Mouse (Mus musculus): ENCODE measurements around the gene Olfr1045. TPM values are rescaled to one million over a fixed set of nuclear protein-coding genes. Genes with fewer than 3 reads are reported as not detected.

The Olfr1045 gene
- polyA plus RNA-seq, 1 experiment from 2014 or later: not detected

- 92% methylated on average over 2 of the region's 2 CpGs for WGBS
- Histone ChIP-seq H3K4me1 (ENCODE audit: control insufficient read depth, insufficient read depth, low read length) (no peaks in the 10 kb centered on the region), H3K9me3 (ENCODE audit: control insufficient read depth, low read length) (no peaks in the 10 kb centered on the region), H3K27ac (ENCODE audit: low read depth, low read length) (no peak within 1 kb of the TSS), H3K9ac (ENCODE audit: low read depth, low read length) (no peak within 1 kb of the TSS), H3K27me3 (ENCODE audit: control insufficient read depth, insufficient read depth, low read length) (no peaks in the 10 kb centered on the region), H3K4me3 (ENCODE audit: low read length) (no peak within 1 kb of the TSS), H3K36me3 (ENCODE audit: control insufficient read depth, insufficient read depth, low read length) (no peaks in the 10 kb centered on the region), H3K4me2 (replicated peaks; ENCODE audit: low read depth, low read length) (no peak within 1 kb of the TSS)
- no peak for ATAC-seq (ENCODE audit: low FRiP score, low TSS enrichment)
These were observed 35.4 kb downstream of the Olfr1045 start, which contains the start of gene Olfr1043 for GRCm38 (mm10) chr2:86167422-86167821. Gene Olfr1043, minus strand, starts transcription at chr2:86167522.

GRCm38 (mm10) chr2:86161738-86162137 is 41.1 kb downstream of the Olfr1045 start, which contains the start of gene Olfr1042:
Gene Olfr1042, minus strand, starts transcription at chr2:86161838.
- Histone ChIP-seq H3K4me2 (replicated peaks; ENCODE audit: low read depth, low read length) (no peak within 1 kb of the TSS), H3K36me3 (ENCODE audit: control insufficient read depth, insufficient read depth, low read length) (no peaks in the 10 kb centered on the region), H3K27me3 (ENCODE audit: control insufficient read depth, insufficient read depth, low read length) (no peaks in the 10 kb centered on the region), H3K9ac (ENCODE audit: low read depth, low read length) (no peak within 1 kb of the TSS), H3K4me1 (ENCODE audit: control insufficient read depth, insufficient read depth, low read length) (no peaks in the 10 kb centered on the region), H3K27ac (ENCODE audit: low read depth, low read length) (no peak within 1 kb of the TSS), H3K9me3 (ENCODE audit: control insufficient read depth, low read length) (no peaks in the 10 kb centered on the region), H3K4me3 (ENCODE audit: low read length) (no peak within 1 kb of the TSS)
- ATAC-seq (ENCODE audit: low FRiP score, low TSS enrichment): no peak
- WGBS: 92% methylated on average over 2 of the region's 2 CpGs

GRCm38 (mm10) chr2:86146632-86147031 is 56.2 kb downstream of the Olfr1045 start, which contains the start of gene Olfr1040:
Gene Olfr1040, minus strand, starts transcription at chr2:86146732.
- WGBS: 83% methylated on average over 1 of the region's 1 CpGs

More at GRCm38 (mm10) chr2:86146632-86147031, 56.2 kb downstream of the Olfr1045 start, which contains the start of gene Olfr1040:
- H3K4me2 ChIP-seq (replicated peaks; ENCODE audit: low read depth, low read length): no peak within 1 kb of the TSS
- H3K4me3 ChIP-seq (ENCODE audit: low read length): no peak within 1 kb of the TSS
- no peaks in the 10 kb centered on the region for H3K27me3 ChIP-seq (ENCODE audit: control insufficient read depth, insufficient read depth, low read length)
- H3K4me1 ChIP-seq (ENCODE audit: control insufficient read depth, insufficient read depth, low read length): no peaks in the 10 kb centered on the region
- no peak within 1 kb of the TSS for H3K27ac ChIP-seq (ENCODE audit: low read depth, low read length)
- H3K9me3 ChIP-seq (ENCODE audit: control insufficient read depth, low read length): no peaks in the 10 kb centered on the region
- ATAC-seq (ENCODE audit: low FRiP score, low TSS enrichment): no peak
- H3K36me3 ChIP-seq (ENCODE audit: control insufficient read depth, insufficient read depth, low read length): no peaks in the 10 kb centered on the region
- H3K9ac ChIP-seq (ENCODE audit: low read depth, low read length): no peak within 1 kb of the TSS

Other genes starting within 250 kb of the Olfr1045 start
- gene Olfr1029, start 229.1 kb downstream of the Olfr1045 start, polyA plus RNA-seq (2014; fragmentation: Nextera tagmentation; extraction: Ambion mirVana): not detected in 2 replicates
- not detected in 2 replicates for gene Olfr1030, start 223.7 kb downstream of the Olfr1045 start, polyA plus RNA-seq (2014; fragmentation: Nextera tagmentation; extraction: Ambion mirVana)
- not detected in 2 replicates for gene Olfr1031, start 212.7 kb downstream of the Olfr1045 start, polyA plus RNA-seq (2014; fragmentation: Nextera tagmentation; extraction: Ambion mirVana)
- gene Olfr1032, start 197.5 kb downstream of the Olfr1045 start, polyA plus RNA-seq (2014; fragmentation: Nextera tagmentation; extraction: Ambion mirVana): not detected in 2 replicates
- 1.3 and 3.2 TPM in 2 replicates for gene Olfr1033, start 182.4 kb downstream of the Olfr1045 start, polyA plus RNA-seq (2014; fragmentation: Nextera tagmentation; extraction: Ambion mirVana)
- 0.17 TPM in 1 of 2 replicates, not detected in the other for gene Olfr1034, start 157.1 kb downstream of the Olfr1045 start, polyA plus RNA-seq (2014; fragmentation: Nextera tagmentation; extraction: Ambion mirVana)
- not detected in 2 replicates for gene Olfr1036, start 129.0 kb downstream of the Olfr1045 start, polyA plus RNA-seq (2014; fragmentation: Nextera tagmentation; extraction: Ambion mirVana)
- not detected in 2 replicates for gene Olfr1037, start 115.6 kb downstream of the Olfr1045 start, polyA plus RNA-seq (2014; fragmentation: Nextera tagmentation; extraction: Ambion mirVana)
- not detected in 2 replicates for gene Olfr1039, start 67.1 kb downstream of the Olfr1045 start, polyA plus RNA-seq (2014; fragmentation: Nextera tagmentation; extraction: Ambion mirVana)
- not detected in 2 replicates for gene Olfr1040, start 56.3 kb downstream of the Olfr1045 start, polyA plus RNA-seq (2014; fragmentation: Nextera tagmentation; extraction: Ambion mirVana)
- gene Olfr1042, start 41.2 kb downstream of the Olfr1045 start, polyA plus RNA-seq (2014; fragmentation: Nextera tagmentation; extraction: Ambion mirVana): not detected in 2 replicates
- gene Olfr1043, start 35.5 kb downstream of the Olfr1045 start, polyA plus RNA-seq (2014; fragmentation: Nextera tagmentation; extraction: Ambion mirVana): not detected in 2 replicates
- gene Olfr1044, start 25.2 kb downstream of the Olfr1045 start, polyA plus RNA-seq (2014; fragmentation: Nextera tagmentation; extraction: Ambion mirVana): not detected in 2 replicates
- not detected in 2 replicates for gene Olfr52, start 17.3 kb downstream of the Olfr1045 start, polyA plus RNA-seq (2014; fragmentation: Nextera tagmentation; extraction: Ambion mirVana)
- gene Olfr1046, start 16.3 kb upstream of the Olfr1045 start, polyA plus RNA-seq (2014; fragmentation: Nextera tagmentation; extraction: Ambion mirVana): not detected in 2 replicates
- not detected in 2 replicates for gene Olfr1047, start 28.4 kb upstream of the Olfr1045 start, polyA plus RNA-seq (2014; fragmentation: Nextera tagmentation; extraction: Ambion mirVana)
- gene Olfr1048, start 37.3 kb upstream of the Olfr1045 start, polyA plus RNA-seq (2014; fragmentation: Nextera tagmentation; extraction: Ambion mirVana): not detected in 2 replicates
- not detected in 2 replicates for gene Olfr1049, start 55.3 kb upstream of the Olfr1045 start, polyA plus RNA-seq (2014; fragmentation: Nextera tagmentation; extraction: Ambion mirVana)
- not detected in 2 replicates for gene Olfr1051, start 76.1 kb upstream of the Olfr1045 start, polyA plus RNA-seq (2014; fragmentation: Nextera tagmentation; extraction: Ambion mirVana)
- not detected in 2 replicates for gene Olfr1052, start 89.4 kb upstream of the Olfr1045 start, polyA plus RNA-seq (2014; fragmentation: Nextera tagmentation; extraction: Ambion mirVana)
- gene Olfr1053, start 112.3 kb upstream of the Olfr1045 start, polyA plus RNA-seq (2014; fragmentation: Nextera tagmentation; extraction: Ambion mirVana): not detected in 2 replicates
- gene Olfr1054, start 132.4 kb upstream of the Olfr1045 start, polyA plus RNA-seq (2014; fragmentation: Nextera tagmentation; extraction: Ambion mirVana): not detected in 2 replicates
- not detected in 2 replicates for gene Olfr1055, start 147.3 kb upstream of the Olfr1045 start, polyA plus RNA-seq (2014; fragmentation: Nextera tagmentation; extraction: Ambion mirVana)
- gene Olfr1056, start 159.5 kb upstream of the Olfr1045 start, polyA plus RNA-seq (2014; fragmentation: Nextera tagmentation; extraction: Ambion mirVana): not detected in 2 replicates
- not detected in 2 replicates for gene Olfr1057, start 175.4 kb upstream of the Olfr1045 start, polyA plus RNA-seq (2014; fragmentation: Nextera tagmentation; extraction: Ambion mirVana)
- gene Olfr1058, start 185.6 kb upstream of the Olfr1045 start, polyA plus RNA-seq (2014; fragmentation: Nextera tagmentation; extraction: Ambion mirVana): not detected in 2 replicates
- gene Olfr1061, start 211.0 kb upstream of the Olfr1045 start, polyA plus RNA-seq (2014; fragmentation: Nextera tagmentation; extraction: Ambion mirVana): not detected in 2 replicates
- not detected in 2 replicates for gene Olfr1062, start 223.7 kb upstream of the Olfr1045 start, polyA plus RNA-seq (2014; fragmentation: Nextera tagmentation; extraction: Ambion mirVana)
- not detected in 2 replicates for gene Olfr1065, start 247.6 kb upstream of the Olfr1045 start, polyA plus RNA-seq (2014; fragmentation: Nextera tagmentation; extraction: Ambion mirVana)

Data from kidney, embryonic 14.5 days (tissue).